Mouse (Mus musculus) CH12.LX (cell line): ENCODE measurements around the gene Saa1. TPM values are rescaled to one million over a fixed set of nuclear protein-coding genes. Genes with fewer than 3 reads are reported as not detected.

Experiments
- DNase-seq: peaks from one replicate; pipeline ENCODE4 v3.0.0-alpha.2; 2013; ENCODE audit errors: extremely low read depth
- H3K27ac ChIP-seq: 2 replicates; pipeline ENCODE4 v1.5.1; 2012; ENCODE audit warnings: low read depth, mild to moderate bottlenecking, control low read depth, moderate library complexity; ENCODE audit not compliant: insufficient read depth
- H3K27me3 ChIP-seq: replicated peaks from 2 replicates; pipeline ENCODE3; 2012; ENCODE audit warnings: inconsistent platforms
- H3K36me3 ChIP-seq, 2 experiments: replicated peaks in 1 of 2; 2 replicates each; pipeline versions ENCODE3 to v1.6.1; 2012; ENCODE audit warnings: inconsistent platforms in 1 of 2, low read length in 1 of 2, mild to moderate bottlenecking in 1 of 2, mixed read lengths in 1 of 2, moderate library complexity in 1 of 2; ENCODE audit not compliant: control insufficient read depth in 1 of 2, insufficient read depth in 1 of 2
- H3K4me1 ChIP-seq, 2 experiments: 2 replicates each; pipeline ENCODE4 v1.6.1; 2012; ENCODE audit warnings: inconsistent platforms in 1 of 2, moderate library complexity in 1 of 2; ENCODE audit not compliant: insufficient read depth in 2 of 2, control insufficient read depth in 1 of 2
- H3K4me2 ChIP-seq: 2 replicates; pipeline ENCODE4 v1.6.1; 2012; ENCODE audit warnings: low read depth, mild to moderate bottlenecking, control low read depth; ENCODE audit not compliant: poor library complexity, insufficient read depth, severe bottlenecking
- H3K4me3 ChIP-seq, 3 experiments: fragments of 150-350 bp in 1 of 3; sonication (generic) in 1 of 3; replicated peaks in 1 of 3; 2 replicates each; pipeline versions ENCODE3 to v1.5.1; 2011 to 2012; ENCODE audit warnings: low read depth in 2 of 3, low read length in 2 of 3, mild to moderate bottlenecking in 2 of 3, moderate library complexity in 2 of 3, control low read depth in 1 of 3, improper control_type of control experiment in 1 of 3, inconsistent platforms in 1 of 3, mixed read lengths in 1 of 3; ENCODE audit not compliant: poor library complexity in 1 of 3
- H3K79me2 ChIP-seq: replicated peaks from 2 replicates; pipeline ENCODE4 v1.6.1; 2012; ENCODE audit warnings: mild to moderate bottlenecking, moderate library complexity; ENCODE audit not compliant: control insufficient read depth, poor library complexity, insufficient read depth, severe bottlenecking; ENCODE audit errors: extremely low read depth
- H3K9ac ChIP-seq: 2 replicates; pipeline ENCODE4 v1.6.1; 2012; ENCODE audit warnings: low read depth, mild to moderate bottlenecking, control low read depth, moderate library complexity; ENCODE audit not compliant: insufficient read depth
- H3K9me3 ChIP-seq: replicated peaks from 2 replicates; pipeline ENCODE3; 2012; ENCODE audit warnings: low read length, inconsistent platforms, mixed read lengths
- BHLHE40 ChIP-seq: IDR thresholded peaks from 2 replicates; pipeline ENCODE4 v1.6.1; 2011; ENCODE audit warnings: mild to moderate bottlenecking, low read depth, low read length, improper control_type of control experiment
- CTCF ChIP-seq, 2 experiments: IDR thresholded peaks in 1 of 2; conservative IDR thresholded peaks in 1 of 2; 2 replicates each; pipeline ENCODE4 v1.5.1; 2011 to 2012; ENCODE audit warnings: low read depth in 2 of 2, low read length in 2 of 2, improper control_type of control experiment in 1 of 2, inconsistent platforms in 1 of 2, mild to moderate bottlenecking in 1 of 2, moderate library complexity in 1 of 2
- ELF1 ChIP-seq: IDR thresholded peaks from 2 replicates; pipeline ENCODE4 v1.6.1; 2014; ENCODE audit warnings: low read depth, mild to moderate bottlenecking, inconsistent platforms, low read length, improper control_type of control experiment
- JUN ChIP-seq: IDR thresholded peaks from 2 replicates; pipeline ENCODE4 v1.6.1; 2011; ENCODE audit warnings: low read depth, mild to moderate bottlenecking, low read length, improper control_type of control experiment, moderate library complexity; ENCODE audit not compliant: insufficient read depth
- JUND ChIP-seq: conservative IDR thresholded peaks from 2 replicates; pipeline ENCODE4 v1.6.1; 2011; ENCODE audit warnings: low read depth, low read length, improper control_type of control experiment
- KAT2A ChIP-seq: IDR thresholded peaks from 2 replicates; pipeline ENCODE4 v1.6.1; 2012; ENCODE audit warnings: low read length, improper control_type of control experiment, inconsistent platforms; ENCODE audit not compliant: insufficient replicate concordance
- MAFK ChIP-seq: IDR thresholded peaks from 2 replicates; pipeline ENCODE4 v1.6.1; 2011; ENCODE audit warnings: low read length, improper control_type of control experiment; ENCODE audit not compliant: insufficient replicate concordance
- MAX ChIP-seq: IDR thresholded peaks from 2 replicates; pipeline ENCODE4 v1.6.1; 2011; ENCODE audit warnings: low read length, improper control_type of control experiment
- MXI1 ChIP-seq: IDR thresholded peaks from 2 replicates; pipeline ENCODE4 v1.6.1; 2011; ENCODE audit warnings: mild to moderate bottlenecking, low read depth, low read length, improper control_type of control experiment
- SMC3 ChIP-seq: IDR thresholded peaks from 2 replicates; pipeline ENCODE4 v1.6.1; 2011; ENCODE audit warnings: low read depth, low read length, improper control_type of control experiment
- TBP ChIP-seq: conservative IDR thresholded peaks from 2 replicates; pipeline ENCODE4 v1.6.1; 2011; ENCODE audit warnings: low read depth, low read length, improper control_type of control experiment
- TCF12 ChIP-seq: IDR thresholded peaks from 2 replicates; pipeline ENCODE4 v1.6.1; 2014; ENCODE audit warnings: low read depth, mild to moderate bottlenecking, inconsistent platforms, low read length, improper control_type of control experiment
- UBTF ChIP-seq: IDR thresholded peaks from 2 replicates; pipeline ENCODE4 v1.6.1; 2012; ENCODE audit warnings: low read depth, mild to moderate bottlenecking, inconsistent platforms, low read length, improper control_type of control experiment, moderate library complexity
- USF1 ChIP-seq: IDR thresholded peaks from 2 replicates; pipeline ENCODE4 v1.6.1; 2014; ENCODE audit warnings: low read depth, mild to moderate bottlenecking, inconsistent platforms, low read length, improper control_type of control experiment
- USF2 ChIP-seq: conservative IDR thresholded peaks from 2 replicates; pipeline ENCODE4 v1.6.1; 2011; ENCODE audit warnings: low read depth, low read length, improper control_type of control experiment
- ZC3H11A ChIP-seq: IDR thresholded peaks from 2 replicates; pipeline ENCODE4 v1.6.1; 2012; ENCODE audit warnings: low read depth, mild to moderate bottlenecking, inconsistent platforms, low read length, improper control_type of control experiment
- ZKSCAN1 ChIP-seq: IDR thresholded peaks from 2 replicates; pipeline ENCODE4 v1.6.1; 2012; ENCODE audit warnings: low read depth, inconsistent platforms, low read length, improper control_type of control experiment, borderline replicate concordance
- ZNF384 ChIP-seq: IDR thresholded peaks from 2 replicates; pipeline ENCODE4 v1.6.1; 2012; ENCODE audit warnings: low read depth, low read length, improper control_type of control experiment, inconsistent platforms
- dilution Hi-C: fragments of 300-500 bp; cut with MboI; formaldehyde crosslinking; loops from 2 replicates; pipeline ENCODE4 v1.14.3; 2020; ENCODE audit warnings: low sequenced_read_pairs; ENCODE audit not compliant: extremely low pct_unique_long_range_greater_than_20kb, extremely low pct_ligation_motif_present
- in situ Hi-C: fragments of 300-500 bp; cut with MboI; formaldehyde crosslinking; loops from 3 replicates; pipeline ENCODE4 v1.14.3; 2019; ENCODE audit warnings: low sequenced_read_pairs, low pct_ligation_motif_present, low pct_unique_long_range_greater_than_20kb, mixed read lengths
- polyA plus RNA-seq: library from polyadenylated mRNA; unstranded; fragments of >175 nt; gene quantifications from 2 replicates; pipeline ENCODE4 v1.2.1, GENCODE M21; 2012; ENCODE audit warnings: low read depth; ENCODE audit not compliant: insufficient read length
- total RNA-seq, 2 experiments: library from RNA; depleted of rRNA; stranded (reverse); fragments of 300-350 nt in 1 of 2; fragments of >200 nt in 1 of 2; gene quantifications; 2 replicates each; pipeline ENCODE4 v1.2.3; 2012 to 2014

The Saa1 gene
- total and polyA plus RNA-seq, 3 experiments = not detected

DNA sequence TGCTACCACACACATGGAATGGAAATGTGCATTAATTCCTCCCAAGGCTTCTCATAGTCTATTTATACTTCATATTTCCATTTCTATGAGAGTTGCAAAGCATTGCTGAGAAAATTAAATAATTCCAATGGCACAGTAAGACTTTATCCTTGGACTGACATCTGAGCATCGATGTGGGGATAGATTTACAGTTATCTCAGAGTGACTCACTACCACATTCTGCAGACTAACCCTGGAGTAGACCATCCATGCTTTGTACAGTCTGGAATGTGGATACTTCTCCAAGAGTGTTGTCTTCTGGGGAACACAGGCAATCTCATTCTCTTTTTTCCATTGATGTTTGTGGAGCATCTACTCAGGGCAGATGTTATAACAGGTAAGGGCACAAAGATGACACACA lies 15.2 kb downstream of the Saa1 start:
- in situ Hi-C loops = no loop called here

DNA sequence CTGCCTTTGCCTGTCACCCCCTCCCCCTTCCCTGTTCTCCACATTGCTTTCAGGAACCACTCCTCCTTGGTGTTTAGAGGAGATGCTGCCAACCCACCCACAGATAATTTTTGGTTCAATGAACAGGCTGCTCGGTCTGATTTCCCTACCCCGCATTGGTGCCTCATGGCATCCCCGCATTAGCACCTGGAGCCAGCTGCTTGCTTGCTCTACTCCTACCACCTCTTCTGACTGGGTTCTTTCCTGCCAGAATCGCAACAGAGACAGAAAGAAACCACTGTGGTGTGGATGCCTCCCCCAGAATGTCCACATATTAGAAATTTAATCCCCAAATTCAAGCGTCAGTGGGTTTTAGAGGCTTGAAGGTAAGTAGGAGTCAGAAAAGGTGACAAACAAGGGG lies 18.4 kb downstream of the Saa1 start:
- no peak for DNase-seq
- TF ChIP-seq MAX = no peak
- no peak for TF ChIP-seq ZNF384
- no peak for TF ChIP-seq KAT2A
- no peak for TF ChIP-seq BHLHE40
- TF ChIP-seq SMC3 = no peak
- no peak for TF ChIP-seq USF2
- no peak for TF ChIP-seq JUN
- TF ChIP-seq TCF12 = no peak
- TF ChIP-seq USF1 = no peak
- no peak overlapping the region for H3K9ac ChIP-seq
- peaks cover 11 to 31% of the 10 kb centered on the region in 2 experiments; a peak in 3 of 4 replicates for H3K4me1 ChIP-seq
- H3K9me3 ChIP-seq = no peaks in the 10 kb centered on the region
- no peak overlapping the region for H3K4me3 ChIP-seq
- no peaks in the 10 kb centered on the region for H3K79me2 ChIP-seq
- no peaks in the 10 kb centered on the region for H3K27me3 ChIP-seq
- H3K27ac ChIP-seq = no peak overlapping the region
- 0 out of 2 replicates have a peak overlapping the region, but pooled peaks have one; percentile 29 for H3K4me2 ChIP-seq
- no peaks in the 10 kb centered on the region for H3K36me3 ChIP-seq
- in situ Hi-C loops = no loop called here
- dilution Hi-C loops = no loop called here

More for the DNA sequence above, 15.2 kb downstream of the Saa1 start:
- Histone ChIP-seq H3K4me3 (no peak overlapping the region), H3K9me3 (no peaks in the 10 kb centered on the region), H3K79me2 (no peaks in the 10 kb centered on the region), H3K4me2 (no peak overlapping the region), H3K27me3 (no peaks in the 10 kb centered on the region)
- DNase-seq = no peak
- dilution Hi-C loops = no loop called here
- no peak for TF ChIP-seq MXI1
- TF ChIP-seq JUN = no peak
- TF ChIP-seq UBTF = no peak
- TF ChIP-seq JUND = no peak
- no peak for TF ChIP-seq ZKSCAN1
- no peak for TF ChIP-seq MAX
- no peak for TF ChIP-seq ZC3H11A
- TF ChIP-seq TBP = no peak
- TF ChIP-seq MAFK = no peak
- no peak for TF ChIP-seq SMC3
- no peak for TF ChIP-seq ELF1
- no peak for TF ChIP-seq CTCF (conservative IDR thresholded peaks at IDR 0.05 in 1 of 2, IDR thresholded peaks at IDR 0.05 in 1 of 2; ENCODE audit: low read depth in 2 of 2, low read length in 2 of 2)
- no peak for TF ChIP-seq ZNF384
- TF ChIP-seq KAT2A = no peak
- TF ChIP-seq, all 38 proteins: peak for 0
- Histone ChIP-seq H3K36me3 (no peaks in the 10 kb centered on the region), H3K4me1 (peaks cover 6 to 19% of the 10 kb centered on the region in 2 experiments; a peak in 3 of 4 replicates), H3K27ac (no peak overlapping the region), H3K9ac (no peak overlapping the region)
